Mouse (Mus musculus) liver, embryonic 16.5 days (tissue): ENCODE measurements around the gene Rgs3. TPM values are rescaled to one million over a fixed set of nuclear protein-coding genes. Genes with fewer than 3 reads are reported as not detected.
"Not testable (repeated sequence)": the region's sequence is repeated elsewhere in the genome, so short reads cannot be mapped to it uniquely, and the experiment has no call there.

ENCODE experiments used
- ATAC-seq: fragments of 200-750 bp; cut with Nextera tagmentation; 2 replicates; pipeline ENCODE4 v1.8.0; 2017; ENCODE audit warnings: low read depth, mild to moderate bottlenecking, moderate number of reproducible peaks, moderate library complexity
- H3K27ac ChIP-seq: fragments of 300-500 bp; sonication (generic); 2 replicates; pipeline ENCODE4 v1.5.1; 2014; ENCODE audit warnings: mild to moderate bottlenecking, low read length
- H3K27me3 ChIP-seq: fragments of 300-500 bp; sonication (generic); 2 replicates; pipeline ENCODE4 v1.6.1; 2014; ENCODE audit warnings: low read depth, low read length, mixed read lengths; ENCODE audit not compliant: control insufficient read depth, insufficient read depth
- H3K36me3 ChIP-seq: fragments of 300-500 bp; sonication (generic); 2 replicates; pipeline ENCODE4 v1.6.1; 2014; ENCODE audit warnings: mild to moderate bottlenecking; ENCODE audit not compliant: control insufficient read depth, insufficient read depth
- H3K4me1 ChIP-seq: fragments of 300-500 bp; sonication (generic); 2 replicates; pipeline ENCODE4 v1.6.1; 2014; ENCODE audit warnings: low read depth, low read length, mixed read lengths; ENCODE audit not compliant: control insufficient read depth
- H3K4me2 ChIP-seq: fragments of 300-500 bp; sonication (generic); 2 replicates; pipeline ENCODE4 v1.6.1; 2014; ENCODE audit warnings: low read depth, low read length, mixed read lengths
- H3K4me3 ChIP-seq: fragments of 300-500 bp; sonication (generic); 2 replicates; pipeline ENCODE4 v1.5.1; 2014; ENCODE audit warnings: low read depth, mild to moderate bottlenecking, low read length
- H3K9ac ChIP-seq: fragments of 300-500 bp; sonication (generic); 2 replicates; pipeline ENCODE4 v1.6.1; 2014; ENCODE audit warnings: low read depth, low read length
- H3K9me3 ChIP-seq: fragments of 300-500 bp; sonication (generic); replicated peaks from 2 replicates; pipeline ENCODE4 v1.6.1; 2016; ENCODE audit warnings: low read length; ENCODE audit not compliant: control insufficient read depth
- WGBS: fragments of 180-500 bp; shearing (Covaris S2); extraction: QIAGEN DNeasy Blood & Tissue Kit; methylation state at CpG from one replicate; pipeline ENCODE4 v1.1.7; 2014; ENCODE audit not compliant: insufficient replicate concordance; 5-methylcytosine and 5-hydroxymethylcytosine counted together
- polyA plus RNA-seq: library from polyadenylated mRNA; unstranded; fragments of >200 nt; fragmentation: Nextera tagmentation; extraction: Ambion mirVana; gene quantifications from 2 replicates; pipeline ENCODE4 v1.2.1, GENCODE M21; 2015

Rgs3 gene
- polyA plus RNA-seq, 1 experiment from 2014 or later: 7.0 TPM

- no peaks in the 10 kb centered on the region for H3K4me1 ChIP-seq
- H3K27ac ChIP-seq: no peak overlapping the region
- H3K27me3 ChIP-seq: no peaks in the 10 kb centered on the region
- WGBS: 48% methylated on average over 1 of the region's 1 CpGs
- no peak overlapping the region for H3K4me3 ChIP-seq
- no peak overlapping the region for H3K9ac ChIP-seq
- no peak overlapping the region for H3K4me2 ChIP-seq
- H3K9me3 ChIP-seq: no peaks in the 10 kb centered on the region
- no peak for ATAC-seq
- no peaks in the 10 kb centered on the region for H3K36me3 ChIP-seq
Observed at GRCm38 (mm10) chr4:62590878-62591277, 31.2 kb downstream of the Rgs3 start.

- 8% methylated on average over 11 of the region's 11 CpGs for WGBS
- Histone ChIP-seq H3K4me3 (no peak overlapping the region), H3K9me3 (no peaks in the 10 kb centered on the region), H3K4me1 (no peaks in the 10 kb centered on the region), H3K27me3 (no peaks in the 10 kb centered on the region), H3K36me3 (no peaks in the 10 kb centered on the region), H3K27ac (no peak overlapping the region), H3K9ac (no peak overlapping the region), H3K4me2 (no peak overlapping the region)
- no peak for ATAC-seq
Observed at GRCm38 (mm10) chr4:62591326-62591725, 31.7 kb downstream of the Rgs3 start.

DNA sequence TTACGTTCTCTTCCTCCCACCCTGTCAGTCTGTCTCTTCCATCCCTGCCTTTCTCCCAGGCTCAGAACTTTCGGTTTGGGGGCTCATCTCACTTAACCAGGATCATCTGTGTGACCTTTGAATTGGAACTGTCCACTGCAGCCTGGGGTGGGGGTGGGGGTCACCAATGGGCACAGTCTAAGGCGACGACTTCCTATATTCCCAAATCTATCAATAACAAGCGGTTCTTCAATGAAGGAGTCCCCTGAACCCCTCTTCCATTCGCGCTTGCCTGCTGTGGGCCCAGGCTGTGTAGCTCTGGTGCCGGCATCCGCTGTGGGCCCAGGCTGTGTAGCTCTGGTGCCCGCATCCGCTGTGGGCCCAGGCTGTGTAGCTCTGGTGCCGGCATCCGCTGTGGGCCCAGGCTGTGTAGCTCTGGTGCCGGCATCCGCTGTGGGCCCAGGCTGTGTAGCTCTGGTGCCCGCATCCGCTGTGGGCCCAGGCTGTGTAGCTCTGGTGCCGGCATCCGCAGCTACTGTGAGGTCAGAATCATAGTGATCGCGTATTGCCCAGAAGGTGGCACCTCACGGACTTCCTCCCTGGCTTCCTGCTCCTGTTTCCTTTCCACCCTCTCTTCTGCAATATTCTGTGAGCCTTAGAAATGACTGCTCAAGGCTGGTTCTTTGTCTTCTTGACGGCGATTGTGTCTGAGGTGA lies 34.0 kb downstream of the Rgs3 start:
- ATAC-seq, H3K9me3 ChIP-seq, H3K27me3 ChIP-seq, H3K4me3 ChIP-seq, H3K36me3 ChIP-seq, H3K4me2 ChIP-seq, H3K4me1 ChIP-seq, H3K27ac ChIP-seq, H3K9ac ChIP-seq: not testable (repeated sequence)
- 59% methylated on average over 24 of the region's 24 CpGs for WGBS

GRCm38 (mm10) chr4:62594442-62594841 lies 34.8 kb downstream of the Rgs3 start:
- Histone ChIP-seq H3K27ac (no peak overlapping the region), H3K4me3 (no peak overlapping the region), H3K9ac (no peak overlapping the region), H3K27me3 (no peaks in the 10 kb centered on the region), H3K9me3 (no peaks in the 10 kb centered on the region), H3K4me1 (no peaks in the 10 kb centered on the region), H3K4me2 (no peak overlapping the region), H3K36me3 (no peaks in the 10 kb centered on the region)
- 62% methylated on average over 5 of the region's 5 CpGs for WGBS
- ATAC-seq: no peak

- H3K4me1 ChIP-seq: no peaks in the 10 kb centered on the region
- no peaks in the 10 kb centered on the region for H3K27me3 ChIP-seq
- no peak overlapping the region for H3K4me2 ChIP-seq
- no peak overlapping the region for H3K4me3 ChIP-seq
- no peaks in the 10 kb centered on the region for H3K9me3 ChIP-seq
- 53% methylated on average over 5 of the region's 5 CpGs for whole genome bisulfite sequencing
- no peaks in the 10 kb centered on the region for H3K36me3 ChIP-seq
- no peak overlapping the region for H3K9ac ChIP-seq
- H3K27ac ChIP-seq: no peak overlapping the region
- no peak for ATAC-seq
Observed at GRCm38 (mm10) chr4:62596051-62596450, 36.4 kb downstream of the Rgs3 start.

DNA sequence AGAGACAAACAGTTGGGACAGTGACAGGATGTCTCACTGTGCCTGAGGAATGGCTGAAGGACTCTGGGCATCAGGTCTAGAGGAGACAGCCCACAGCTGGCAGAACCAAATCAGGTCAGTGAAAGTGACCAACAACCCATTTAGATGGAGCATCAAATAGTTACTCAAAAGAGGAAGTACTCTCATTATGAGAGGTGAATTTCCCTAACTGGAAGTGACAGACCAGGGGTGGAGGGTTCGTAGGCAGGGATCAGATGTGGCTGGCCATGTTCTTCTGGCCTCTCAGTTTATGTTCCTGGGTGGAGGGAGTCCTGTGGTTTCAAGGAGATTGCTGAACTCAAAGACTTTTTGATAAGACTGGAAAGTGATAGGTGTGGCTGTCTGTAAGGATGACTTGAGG lies 40.9 kb downstream of the Rgs3 start:
- Histone ChIP-seq H3K27ac (no peak overlapping the region), H3K4me3 (no peak overlapping the region), H3K27me3 (no peaks in the 10 kb centered on the region), H3K4me2 (no peak overlapping the region), H3K36me3 (no peaks in the 10 kb centered on the region), H3K4me1 (no peaks in the 10 kb centered on the region), H3K9me3 (no peaks in the 10 kb centered on the region), H3K9ac (no peak overlapping the region)
- ATAC-seq: no peak
- 28% methylated on average over 1 of the region's 1 CpGs for WGBS

DNA sequence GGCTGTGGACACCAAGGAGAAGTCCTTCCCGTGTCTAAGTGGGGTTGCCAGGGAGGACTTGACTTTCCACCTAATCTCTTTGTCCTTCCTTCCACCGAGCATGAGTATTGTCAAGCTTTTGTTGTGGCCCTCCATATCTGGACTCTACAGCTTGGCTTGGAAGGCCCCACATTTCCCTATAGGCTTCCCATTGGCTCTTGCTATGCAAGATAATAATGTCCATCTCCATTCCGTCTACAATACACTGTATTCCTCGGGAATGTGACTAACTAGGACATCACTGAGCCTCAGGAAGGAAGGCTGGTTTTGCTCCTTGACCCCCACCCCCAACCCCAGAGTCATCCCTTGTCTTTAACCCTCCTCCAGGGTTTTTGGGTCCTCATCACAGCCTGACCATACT lies 44.0 kb downstream of the Rgs3 start:
- no peaks in the 10 kb centered on the region for H3K27me3 ChIP-seq
- no peak overlapping the region for H3K4me2 ChIP-seq
- no peaks in the 10 kb centered on the region for H3K9me3 ChIP-seq
- H3K4me3 ChIP-seq: no peak overlapping the region
- H3K27ac ChIP-seq: no peak overlapping the region
- WGBS: 44% methylated on average over 4 of the region's 4 CpGs
- no peaks in the 10 kb centered on the region for H3K36me3 ChIP-seq
- no peaks in the 10 kb centered on the region for H3K4me1 ChIP-seq
- ATAC-seq: 0 out of 2 replicates have a peak, but pooled peaks have one; percentile 2
- H3K9ac ChIP-seq: no peak overlapping the region

DNA sequence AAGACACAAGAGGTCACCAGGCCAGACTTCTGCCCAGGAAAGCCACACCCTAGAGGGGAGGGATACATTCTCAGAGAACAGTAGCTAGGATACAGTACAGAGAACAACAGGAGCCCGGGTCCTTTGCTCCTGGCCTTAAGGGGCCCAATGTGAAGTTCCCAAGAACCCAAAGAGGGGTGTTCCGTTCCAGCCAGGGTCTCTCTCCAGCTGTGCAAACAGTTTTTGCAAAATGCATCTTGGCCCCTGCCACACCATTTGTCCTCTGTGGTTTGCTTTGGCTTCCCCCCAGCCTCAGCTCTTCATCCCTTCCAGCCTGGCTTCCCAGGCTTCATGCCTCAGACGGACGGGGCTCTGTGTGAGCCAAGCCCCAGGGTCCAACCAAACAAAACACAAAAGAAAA lies 44.4 kb downstream of the Rgs3 start:
- Histone ChIP-seq H3K9me3 (no peaks in the 10 kb centered on the region), H3K9ac (no peak overlapping the region), H3K4me1 (no peaks in the 10 kb centered on the region), H3K36me3 (no peaks in the 10 kb centered on the region), H3K4me3 (no peak overlapping the region), H3K27ac (no peak overlapping the region), H3K27me3 (no peaks in the 10 kb centered on the region), H3K4me2 (no peak overlapping the region)
- ATAC-seq: no peak
- WGBS: 47% methylated on average over 4 of the region's 4 CpGs

GRCm38 (mm10) chr4:62605856-62606541 lies 46.4 kb downstream of the Rgs3 start:
- no peak for ATAC-seq
- Histone ChIP-seq H3K27ac (no peak overlapping the region), H3K4me3 (no peak overlapping the region), H3K36me3 (no peaks in the 10 kb centered on the region), H3K4me1 (no peaks in the 10 kb centered on the region), H3K9me3 (no peaks in the 10 kb centered on the region), H3K9ac (no peak overlapping the region), H3K27me3 (no peaks in the 10 kb centered on the region), H3K4me2 (no peak overlapping the region)
- 70% methylated on average over 9 of the region's 9 CpGs for WGBS
